Mouse (Mus musculus) small intestine, adult 2 months (tissue): ENCODE data around the gene Myo5a.

Experiments used
- CTCF ChIP-seq: fragments of 200-500 bp; IDR thresholded peaks from 2 replicates; pipeline ENCODE4 v1.5.1; 2012; ENCODE audit warnings: low read depth, mild to moderate bottlenecking, control low read depth, inconsistent platforms, low read length, moderate library complexity, mixed read lengths; ENCODE audit not compliant: insufficient replicate concordance, insufficient read length; ENCODE audit errors: extremely low read depth
- POLR2A ChIP-seq: fragments of 200-500 bp; IDR thresholded peaks from 2 replicates; pipeline ENCODE4 v1.6.1; 2012; ENCODE audit warnings: low read depth, mild to moderate bottlenecking, control low read depth, inconsistent platforms, low read length, moderate library complexity

GRCm38 (mm10) chr9:75255820-75256545 lies 185.2 kb downstream of the Myo5a start:
- TF ChIP-seq CTCF, result no peak
- no peak for TF ChIP-seq POLR2A
